Mouse (Mus musculus) hindbrain, postnatal 0 days (tissue): ENCODE measurements around the gene Hist1h4h. TPM values are rescaled to one million over a fixed set of nuclear protein-coding genes. Genes with fewer than 3 reads are reported as not detected.

Experiments
- ATAC-seq: fragments of 200-750 bp; cut with Nextera tagmentation; 2 replicates; pipeline ENCODE4 v1.8.0; 2017; ENCODE audit warnings: mild to moderate bottlenecking, moderate TSS enrichment, moderate library complexity
- DNase-seq: peaks from one replicate; pipeline ENCODE4 v3.0.0-alpha.2; 2015; ENCODE audit warnings: low spot score
- H3K27ac ChIP-seq: fragments of 300-500 bp; sonication (generic); 2 replicates; pipeline ENCODE4 v1.5.1; 2014; ENCODE audit warnings: mild to moderate bottlenecking
- H3K27me3 ChIP-seq: fragments of 300-500 bp; sonication (generic); 2 replicates; pipeline ENCODE4 v1.6.1; 2014; ENCODE audit warnings: low read length, mixed read lengths; ENCODE audit not compliant: insufficient read depth
- H3K36me3 ChIP-seq: fragments of 300-500 bp; sonication (generic); 2 replicates; pipeline ENCODE4 v1.6.1; 2014; ENCODE audit warnings: low read length, mixed read lengths; ENCODE audit not compliant: insufficient read depth
- H3K4me1 ChIP-seq: fragments of 300-500 bp; sonication (generic); 2 replicates; pipeline ENCODE4 v1.6.1; 2014; ENCODE audit warnings: antibody characterized with exemption, low read length, mixed read lengths; ENCODE audit not compliant: insufficient read depth
- H3K4me2 ChIP-seq: fragments of 300-500 bp; sonication (generic); 2 replicates; pipeline ENCODE4 v1.6.1; 2014; ENCODE audit warnings: low read depth, mild to moderate bottlenecking, low read length, moderate library complexity, mixed read lengths
- H3K4me3 ChIP-seq: fragments of 300-500 bp; sonication (generic); 2 replicates; pipeline ENCODE4 v1.5.1; 2014; ENCODE audit warnings: low read length
- H3K9ac ChIP-seq: fragments of 300-500 bp; sonication (generic); replicated peaks from 2 replicates; pipeline ENCODE4 v1.6.1; 2014; ENCODE audit warnings: mild to moderate bottlenecking, low read length, moderate library complexity, mixed read lengths
- H3K9me3 ChIP-seq: fragments of 300-500 bp; sonication (generic); 2 replicates; pipeline ENCODE4 v1.6.1; 2016; ENCODE audit warnings: low read length, mixed read lengths
- CTCF ChIP-seq: IDR thresholded peaks from 2 replicates; pipeline ENCODE4 v1.5.1; 2016; ENCODE audit warnings: antibody characterized with exemption, control low read depth, low read depth
- WGBS: fragments of 180-500 bp; shearing (Covaris S2); extraction: QIAGEN DNeasy Blood & Tissue Kit; methylation state at CpG from one replicate; pipeline ENCODE4 v1.1.7; 2014; 5-methylcytosine and 5-hydroxymethylcytosine counted together
- polyA plus RNA-seq: library from polyadenylated mRNA; unstranded; fragments of >200 nt; fragmentation: Nextera tagmentation; extraction: Ambion mirVana; gene quantifications from 2 replicates; pipeline ENCODE4 v1.2.1, GENCODE M21; 2015
- total RNA-seq: library from RNA; depleted of rRNA; stranded (reverse); fragments of >200 nt; gene quantifications from 2 replicates; pipeline ENCODE4 v1.2.3, GENCODE M21; 2014; rRNA removed

Gene Hist1h4h
- total RNA-seq (2,417 and 3,828 TPM in 2 replicates), polyA plus RNA-seq (4.2 and 5.5 TPM in 2 replicates)

DNA sequence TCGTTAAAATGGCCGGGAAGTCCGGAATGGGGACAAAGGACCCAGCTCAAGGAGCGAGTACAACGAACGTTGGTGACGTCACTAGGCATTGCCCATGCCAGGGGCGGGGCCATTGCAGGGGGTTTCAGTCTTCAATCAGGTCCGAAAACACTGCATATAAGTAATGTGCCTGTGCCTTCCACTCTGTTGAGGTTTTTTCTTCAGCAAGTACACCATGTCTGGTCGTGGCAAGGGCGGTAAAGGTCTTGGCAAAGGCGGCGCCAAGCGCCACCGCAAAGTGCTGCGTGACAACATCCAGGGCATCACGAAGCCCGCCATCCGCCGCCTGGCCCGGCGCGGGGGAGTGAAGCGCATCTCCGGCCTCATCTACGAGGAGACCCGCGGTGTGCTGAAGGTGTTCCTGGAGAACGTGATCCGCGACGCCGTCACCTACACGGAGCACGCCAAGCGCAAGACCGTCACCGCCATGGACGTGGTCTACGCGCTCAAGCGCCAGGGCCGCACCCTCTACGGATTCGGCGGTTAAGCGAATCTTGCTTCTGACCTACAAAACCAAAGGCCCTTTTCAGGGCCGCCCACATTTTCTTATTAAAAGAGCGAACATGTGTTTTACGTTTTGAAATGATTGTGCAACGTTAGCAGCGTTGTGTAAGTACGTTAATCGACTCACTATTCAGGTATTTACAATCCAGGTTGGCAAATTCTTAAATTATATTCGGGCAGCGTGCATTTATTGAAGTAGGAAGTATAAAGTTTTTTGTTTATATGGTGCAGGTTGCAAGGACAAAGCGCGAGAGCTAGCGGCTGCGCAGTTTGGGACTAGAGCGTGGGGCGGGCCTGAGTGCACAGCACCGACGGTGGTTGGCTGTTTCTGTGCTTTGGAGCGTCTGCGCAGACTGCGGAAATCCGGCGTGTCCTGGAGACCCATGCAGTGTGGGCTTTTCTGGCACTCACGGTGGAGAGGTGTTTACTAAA, at the start of gene Hist1h4h:
Gene Hist1h4h (plus strand): TSS at position 150 of the 975 bp plus-strand sequence.
- H3K9ac ChIP-seq = peak within 1 kb of the TSS; percentile 54
- ATAC-seq (peak; percentile 88), DNase-seq (peak; percentile 99)
- no peak for TF ChIP-seq CTCF
- H3K9me3 ChIP-seq = no peaks in the 10 kb centered on the region
- no peaks in the 10 kb centered on the region for H3K27me3 ChIP-seq
- WGBS = under 1% methylated on average over 54 of the region's 70 CpGs
- H3K36me3 ChIP-seq = no peaks in the 10 kb centered on the region
- H3K4me2 ChIP-seq = peak within 1 kb of the TSS; percentile 61
- peak within 1 kb of the TSS; percentile 40 for H3K4me3 ChIP-seq
- peak within 1 kb of the TSS; percentile 87 for H3K27ac ChIP-seq
- H3K4me1 ChIP-seq = peaks cover 7% of the 10 kb centered on the region; the same call in 1 of the 2 replicates

DNA sequence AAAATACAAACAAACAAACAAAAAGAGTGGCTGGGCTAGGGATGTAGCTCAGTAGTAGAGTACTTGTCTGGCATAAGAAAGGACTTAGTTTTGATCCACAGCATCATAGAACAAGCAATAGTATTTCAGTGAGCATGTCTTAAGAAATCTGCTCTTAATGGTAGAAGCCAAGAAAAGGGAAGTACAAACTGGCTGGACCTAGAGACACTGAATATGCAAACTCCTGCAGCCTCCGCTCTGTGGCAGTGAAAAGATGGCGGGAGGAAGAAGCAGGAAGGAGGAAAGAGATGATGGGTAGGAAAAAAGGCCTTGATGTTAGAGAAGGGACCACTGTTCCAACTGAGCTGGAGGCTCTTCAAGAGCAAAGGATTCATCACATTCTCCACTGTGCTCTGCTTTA, 47.7 kb upstream of the Hist1h4h start:
- no peak overlapping the region for H3K4me2 ChIP-seq
- WGBS = 88% methylated on average over 2 of the region's 2 CpGs
- H3K4me3 ChIP-seq = no peak overlapping the region
- no peaks in the 10 kb centered on the region for H3K9me3 ChIP-seq
- H3K27ac ChIP-seq = no peak overlapping the region
- no peak for TF ChIP-seq CTCF
- no peaks in the 10 kb centered on the region for H3K27me3 ChIP-seq
- no peaks in the 10 kb centered on the region for H3K36me3 ChIP-seq
- DNase-seq (no peak), ATAC-seq (no peak)
- H3K9ac ChIP-seq = no peak overlapping the region
- no peaks in the 10 kb centered on the region for H3K4me1 ChIP-seq

DNA sequence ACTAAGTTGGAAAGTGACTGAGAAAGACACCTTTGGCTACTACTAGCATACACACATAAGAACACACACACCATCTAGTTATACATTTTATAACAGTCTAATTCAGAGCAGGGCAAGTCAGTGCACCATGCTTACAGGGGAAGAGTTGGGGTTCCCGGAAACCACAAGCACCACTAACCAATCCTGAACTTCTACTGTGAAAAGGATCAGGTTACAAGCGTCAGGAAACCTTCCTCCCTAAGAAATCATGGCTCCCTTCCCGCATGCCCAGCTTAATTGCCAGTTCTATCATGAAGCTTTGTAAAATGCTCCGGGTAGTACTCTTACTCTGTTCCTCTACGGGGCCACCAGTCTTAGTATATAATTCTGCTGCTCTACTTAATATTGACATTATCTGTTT, 45.6 kb upstream of the Hist1h4h start:
- no peaks in the 10 kb centered on the region for H3K9me3 ChIP-seq
- H3K27ac ChIP-seq = no peak overlapping the region
- no peak overlapping the region for H3K4me3 ChIP-seq
- ATAC-seq (no peak), DNase-seq (no peak)
- TF ChIP-seq CTCF = no peak
- H3K9ac ChIP-seq = no peak overlapping the region
- 52% methylated on average over 5 of the region's 5 CpGs for WGBS
- H3K4me2 ChIP-seq = no peak overlapping the region
- H3K4me1 ChIP-seq = no peaks in the 10 kb centered on the region
- no peaks in the 10 kb centered on the region for H3K27me3 ChIP-seq
- no peaks in the 10 kb centered on the region for H3K36me3 ChIP-seq

DNA sequence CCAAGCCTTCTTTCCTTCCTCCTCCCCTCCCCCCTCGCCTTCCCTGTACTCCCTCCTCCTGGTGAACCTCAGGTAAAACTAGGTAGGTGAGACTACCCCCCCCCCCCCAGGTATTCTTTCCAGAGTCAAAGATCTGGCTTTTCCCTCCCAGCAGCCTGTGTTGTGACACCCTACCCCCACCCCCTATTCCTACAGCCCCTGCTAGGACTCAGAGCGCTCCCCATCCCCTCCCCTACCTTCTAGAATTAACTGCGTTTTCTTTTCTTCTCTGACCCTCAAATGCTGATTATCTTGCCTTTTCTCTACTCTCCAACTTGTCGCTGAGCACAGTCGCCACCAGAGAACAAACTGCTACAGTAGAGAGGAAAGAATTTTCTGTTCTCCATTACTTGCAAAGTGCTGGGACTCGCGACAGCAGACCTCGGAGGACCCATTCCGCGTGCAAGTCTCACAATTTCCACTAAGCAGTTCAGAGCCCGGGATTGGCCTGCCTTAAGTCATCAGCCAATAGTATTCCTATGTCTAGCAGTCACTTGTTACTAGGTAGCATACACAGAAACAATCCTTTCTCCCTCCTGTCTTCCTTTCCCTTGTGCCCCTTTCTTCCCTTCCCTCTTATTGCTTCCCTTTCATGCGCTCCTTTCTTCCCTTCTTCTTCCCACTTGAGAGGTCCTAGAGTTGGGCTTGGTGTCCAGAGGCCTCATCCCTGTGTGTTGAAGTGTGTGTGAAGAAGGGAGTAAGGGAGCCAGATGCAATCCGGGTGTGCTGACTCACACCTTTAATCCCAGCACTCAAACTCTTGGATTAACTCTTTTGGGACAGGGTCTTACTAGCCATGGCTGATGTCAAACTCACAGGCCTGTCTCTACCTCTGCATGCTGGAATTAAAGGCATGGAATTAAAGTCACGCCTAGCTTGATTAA, 42.2 kb upstream of the Hist1h4h start, which contains the start of gene Btn2a2:
Gene Btn2a2 (minus strand): TSS at position 458 of the 923 bp plus-strand sequence.
- Histone ChIP-seq H3K27ac (no peak within 1 kb of the TSS; the same call in 1 of the 2 replicates), H3K9ac (no peak within 1 kb of the TSS), H3K27me3 (no peaks in the 10 kb centered on the region), H3K36me3 (no peaks in the 10 kb centered on the region), H3K4me2 (peak within 1 kb of the TSS; percentile 65), H3K4me3 (peak within 1 kb of the TSS; percentile 35), H3K4me1 (no peaks in the 10 kb centered on the region), H3K9me3 (no peaks in the 10 kb centered on the region)
- TF ChIP-seq CTCF = no peak
- peak; percentile 99 for ATAC-seq
- 5% methylated on average over 13 of the region's 14 CpGs for WGBS
- peak; percentile 93 for DNase-seq

DNA sequence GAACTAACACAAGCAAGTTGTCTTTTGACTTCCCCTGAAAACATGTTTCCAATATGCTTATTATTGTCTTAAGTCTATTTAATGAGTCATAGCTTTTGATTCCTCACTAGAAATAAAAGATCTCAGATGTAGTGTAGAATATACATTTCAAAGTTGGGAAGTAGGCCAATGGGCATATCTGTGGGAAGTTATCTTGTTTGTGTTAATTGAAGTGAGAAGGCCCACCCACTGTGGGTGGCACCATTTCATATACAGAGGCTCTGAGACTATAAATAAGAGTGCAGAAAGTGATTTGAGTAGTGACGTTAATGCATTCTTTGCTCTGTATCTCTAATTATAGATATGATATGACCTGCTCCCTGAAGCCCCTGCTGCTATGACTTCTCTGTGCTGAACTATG, 40.0 kb upstream of the Hist1h4h start:
- Histone ChIP-seq H3K4me3 (no peak overlapping the region), H3K4me2 (no peak overlapping the region), H3K27ac (no peak overlapping the region), H3K27me3 (no peaks in the 10 kb centered on the region), H3K36me3 (no peaks in the 10 kb centered on the region), H3K9ac (no peak overlapping the region), H3K9me3 (no peaks in the 10 kb centered on the region), H3K4me1 (no peaks in the 10 kb centered on the region)
- ATAC-seq = no peak
- DNase-seq = no peak
- 58% methylated on average over 1 of the region's 1 CpGs for WGBS
- no peak for TF ChIP-seq CTCF

DNA sequence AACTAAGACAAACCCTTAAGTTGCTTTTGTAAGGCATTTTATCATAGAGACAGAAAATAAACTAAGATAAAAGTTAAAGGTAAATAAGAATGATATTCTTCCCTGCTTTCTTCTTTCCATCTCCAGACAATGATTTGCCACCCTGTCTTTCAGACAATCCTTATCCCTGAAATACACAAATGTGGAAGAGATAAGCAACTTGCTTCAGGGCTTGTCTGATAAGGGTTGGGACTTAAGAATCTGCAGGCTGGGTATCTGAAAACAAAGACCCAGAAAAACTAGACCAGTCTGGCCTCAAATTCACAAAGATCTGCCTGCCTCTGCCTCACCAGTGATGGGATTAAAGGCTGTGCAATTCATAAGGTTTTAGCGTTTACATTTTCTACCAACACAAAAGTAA, 39.6 kb upstream of the Hist1h4h start:
- H3K4me2 ChIP-seq = no peak overlapping the region
- no peaks in the 10 kb centered on the region for H3K36me3 ChIP-seq
- DNase-seq (no peak), ATAC-seq (no peak)
- H3K27ac ChIP-seq = no peak overlapping the region
- no peak overlapping the region for H3K9ac ChIP-seq
- H3K4me3 ChIP-seq = no peak overlapping the region
- H3K4me1 ChIP-seq = no peaks in the 10 kb centered on the region
- TF ChIP-seq CTCF = no peak
- WGBS = 19% methylated on average over 1 of the region's 1 CpGs
- no peaks in the 10 kb centered on the region for H3K9me3 ChIP-seq
- H3K27me3 ChIP-seq = no peaks in the 10 kb centered on the region
